Mouse (Mus musculus): ENCODE measurements around the gene Crym.
A peak's percentile ranks its signal among the peaks of the same experiment; 100 is the strongest.

Gene Crym

DNA sequence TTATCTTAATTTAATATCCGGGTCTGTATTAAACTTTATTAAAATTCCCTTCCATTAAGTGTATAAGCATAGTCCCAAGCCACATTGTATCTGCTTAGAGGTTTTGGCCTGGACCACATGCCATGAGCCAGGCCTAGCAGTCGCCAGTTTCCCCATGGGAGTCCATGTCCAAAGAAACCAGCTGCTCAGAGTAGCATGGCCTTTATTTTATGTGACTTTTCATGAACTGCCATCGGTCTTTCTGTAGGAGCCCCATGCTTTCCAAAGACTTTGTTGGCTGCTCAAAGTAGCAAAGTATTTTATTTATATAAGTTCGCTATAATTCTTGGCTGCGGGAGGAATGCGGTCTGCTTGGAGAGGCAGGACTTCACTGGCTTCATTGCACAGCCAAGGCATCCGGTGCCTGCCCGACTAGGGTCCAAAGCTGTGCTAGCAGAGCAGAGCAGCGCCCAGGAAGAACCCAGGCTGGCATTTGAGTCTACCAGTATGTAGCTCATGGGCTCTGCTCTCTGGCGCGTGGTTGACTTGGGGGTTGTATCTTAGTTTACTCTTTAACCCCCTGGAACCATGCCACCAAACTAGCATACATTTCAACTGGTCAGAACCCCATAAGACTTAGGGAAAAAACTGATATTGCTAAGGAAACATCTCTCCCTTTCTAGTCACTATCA is 38.2 kb downstream of the Crym start:
- no peak for DNase-seq (ENCODE audit: low spot score)

DNA sequence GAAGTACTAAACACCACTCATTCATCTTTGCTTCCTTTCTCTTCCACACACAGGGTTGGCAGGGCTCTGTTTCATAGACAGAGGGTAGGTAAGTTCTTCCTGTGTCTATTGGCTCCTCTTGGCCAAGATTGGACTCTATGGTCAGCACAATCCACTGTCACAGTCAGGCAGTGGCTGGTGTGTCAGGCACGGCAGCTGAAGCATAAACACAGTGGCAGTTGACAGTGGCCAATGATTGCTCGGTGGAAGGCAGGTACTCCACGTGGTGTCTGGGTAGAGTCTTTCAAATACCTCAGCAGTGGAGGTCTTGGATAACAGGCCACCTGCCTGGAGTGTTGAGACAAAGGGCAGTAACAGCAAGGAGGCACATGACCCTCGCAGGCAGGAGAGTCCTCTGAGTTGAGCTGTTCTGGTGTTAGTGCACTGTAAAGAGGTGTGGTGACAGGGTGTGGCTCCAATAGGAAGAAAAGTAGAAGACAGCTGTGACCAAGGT is 43.7 kb downstream of the Crym start:
- DNase-seq (ENCODE audit: low spot score), result peak; percentile 66

DNA sequence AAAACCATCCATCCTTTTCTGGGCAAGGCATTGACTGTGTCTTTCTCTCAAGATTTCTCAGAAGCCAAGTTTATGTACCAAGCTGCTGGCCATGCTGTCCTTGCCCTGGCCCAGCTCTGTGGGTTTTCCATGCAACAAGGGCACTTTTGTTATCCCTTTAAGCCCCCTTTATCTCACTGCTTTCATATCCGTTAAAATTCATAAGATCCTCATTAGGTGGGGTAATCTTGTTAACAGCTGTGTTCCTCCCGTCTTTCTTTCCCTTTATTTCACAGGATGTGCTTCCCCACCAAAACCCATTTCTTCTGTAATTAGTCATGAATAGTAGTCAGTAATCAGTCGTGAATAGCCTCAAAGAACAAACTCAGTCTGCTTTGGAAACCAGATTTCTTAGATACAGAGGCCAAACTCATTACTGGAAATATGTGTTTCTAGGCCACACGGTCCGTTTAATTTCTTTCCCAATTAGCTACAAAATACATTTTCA is 44.3 kb downstream of the Crym start:
- peak; percentile 73 for DNase-seq (ENCODE audit: low spot score)

DNA sequence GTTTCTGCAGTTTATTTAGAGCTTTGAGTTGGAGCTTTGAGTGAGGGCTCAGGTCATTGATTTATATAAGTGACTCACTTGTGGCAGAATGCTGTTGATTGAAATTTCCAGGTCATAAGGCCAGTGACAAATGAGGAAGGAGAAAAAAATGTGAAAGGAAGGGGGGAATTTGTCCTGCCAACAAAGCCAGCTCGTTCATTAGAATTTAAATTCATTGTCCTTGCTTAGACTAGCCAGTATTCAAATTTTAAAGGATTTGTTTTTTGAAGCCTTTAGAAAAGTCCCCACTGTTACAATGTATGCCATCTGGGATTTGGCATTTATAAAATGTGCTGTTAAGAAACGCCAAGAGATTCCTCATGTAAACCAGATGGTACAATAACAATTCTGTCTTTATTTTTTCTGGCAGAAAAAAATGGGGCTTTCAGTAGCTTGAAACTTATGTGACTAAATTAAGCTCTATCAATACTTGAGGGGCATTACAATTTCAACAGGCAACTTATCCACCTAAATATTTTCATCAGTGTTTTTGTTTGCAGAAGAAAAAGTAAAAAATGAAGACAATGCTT is 45.0 kb downstream of the Crym start:
- DNase-seq (ENCODE audit: low spot score), result peak; percentile 30

DNA sequence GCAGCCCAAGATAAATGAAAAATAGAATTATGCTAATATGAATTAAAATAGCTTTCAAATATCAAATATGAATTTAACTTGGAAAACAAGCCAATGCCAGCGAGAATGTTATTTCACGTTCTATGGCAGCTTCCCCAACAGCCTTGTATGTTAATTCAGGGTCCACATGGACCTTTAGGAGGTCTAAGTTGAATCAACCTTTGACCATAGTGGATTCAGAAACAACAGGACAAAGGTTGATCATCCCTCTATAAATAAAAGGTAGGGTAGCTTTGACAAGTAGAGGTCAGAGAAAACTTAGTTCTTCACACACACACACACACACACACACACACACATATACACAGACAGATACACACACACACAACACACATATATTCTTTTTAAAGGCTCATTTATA is 51.0 kb downstream of the Crym start:
- no peak for DNase-seq (ENCODE audit: low spot score)

DNA sequence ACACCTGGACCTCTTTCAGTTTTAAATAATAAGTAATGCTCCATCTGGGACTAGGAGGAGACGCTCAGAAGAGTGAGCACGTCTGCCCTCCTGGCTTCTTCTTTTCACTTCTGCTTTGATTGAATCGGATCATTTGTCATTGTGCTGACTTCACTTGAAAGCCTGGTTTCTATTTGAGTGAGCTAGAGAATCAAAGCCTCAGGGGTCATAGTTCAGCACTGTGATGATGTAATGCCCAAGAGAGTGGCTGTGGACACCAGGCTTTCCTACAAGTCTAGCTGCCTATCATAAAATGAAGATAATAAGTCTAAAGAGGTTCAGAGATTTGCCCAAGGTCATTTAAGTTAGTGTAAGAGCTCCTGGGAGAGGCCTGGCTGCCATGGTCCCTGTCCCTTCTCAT is 51.7 kb downstream of the Crym start:
- no peak for DNase-seq (ENCODE audit: low spot score)

DNA sequence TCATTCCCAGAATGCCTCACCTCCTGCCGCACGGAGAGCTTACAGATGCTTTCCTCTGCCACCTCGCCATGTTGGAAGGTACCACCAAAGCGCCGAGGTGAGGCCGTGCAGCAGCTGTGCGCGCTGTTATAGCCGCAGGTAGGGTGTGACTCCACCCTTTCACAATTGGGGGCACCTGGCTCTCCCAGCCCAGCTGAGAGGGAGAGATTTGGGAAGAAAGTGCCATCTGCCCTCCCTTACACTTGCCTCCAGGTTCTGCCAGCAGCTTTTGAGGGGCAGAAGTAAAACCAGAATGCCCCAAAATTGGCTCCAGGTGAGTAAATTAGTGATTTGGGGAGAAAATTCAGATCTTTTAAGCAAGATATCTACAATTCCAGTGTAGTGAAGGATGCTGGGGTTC is 56.7 kb downstream of the Crym start, which contains the start of gene Zp2:
Gene Zp2, minus strand, starts transcription at position 101 of the 400 bp plus-strand sequence.
- DNase-seq (ENCODE audit: low spot score), result no peak

DNA sequence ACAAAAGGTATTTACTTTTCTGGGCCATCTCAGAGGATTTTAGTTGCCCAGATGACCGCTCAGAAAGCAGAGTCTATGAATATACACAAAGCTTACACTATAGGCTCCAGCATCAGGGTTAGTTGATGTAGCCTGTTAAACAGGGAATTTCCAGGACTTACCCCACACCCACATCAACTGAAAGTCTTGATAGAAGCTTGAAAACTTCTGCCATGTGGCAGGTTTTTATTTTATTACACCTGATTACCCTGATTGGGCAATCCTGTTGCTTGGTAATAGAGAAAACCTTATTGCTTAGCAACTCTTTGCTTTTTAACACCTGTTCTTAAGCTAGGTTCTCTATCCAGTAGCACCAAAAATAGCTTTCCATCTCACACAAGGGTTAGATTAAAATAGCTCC is 59.2 kb downstream of the Crym start:
- DNase-seq (ENCODE audit: low spot score), result no peak
